Mouse (Mus musculus) MEL (cell line): ENCODE measurements around the gene Fam19a2.

Experiments
- BHLHE40 ChIP-seq: IDR thresholded peaks from 2 replicates; pipeline ENCODE4 v1.6.1; 2012; ENCODE audit warnings: low read depth, mild to moderate bottlenecking, inconsistent platforms, low read length, improper control_type of control experiment, borderline replicate concordance
- CTCF ChIP-seq, 3 experiments: IDR thresholded peaks in 2 of 3; conservative IDR thresholded peaks in 1 of 3; 2 replicates each; pipeline ENCODE4 v1.5.1; 2011 to 2012; ENCODE audit warnings: low read length in 3 of 3, low read depth in 2 of 3, mild to moderate bottlenecking in 2 of 3, improper control_type of control experiment in 1 of 3, inconsistent platforms in 1 of 3, mixed read lengths in 1 of 3, moderate library complexity in 1 of 3; ENCODE audit not compliant: control insufficient read depth in 1 of 3, insufficient read depth in 1 of 3, poor library complexity in 1 of 3, severe bottlenecking in 1 of 3
- POLR2A ChIP-seq, 2 experiments: IDR thresholded peaks; 2 replicates each; pipeline ENCODE4 v1.6.1; 2011 to 2012; ENCODE audit warnings: low read length in 2 of 2, mild to moderate bottlenecking in 2 of 2, control low read depth in 1 of 2, improper control_type of control experiment in 1 of 2, low read depth in 1 of 2, moderate library complexity in 1 of 2; ENCODE audit not compliant: control insufficient read depth in 1 of 2, insufficient read depth in 1 of 2, poor library complexity in 1 of 2
- POLR2AphosphoS2 ChIP-seq: IDR thresholded peaks from 2 replicates; pipeline ENCODE4 v1.6.1; 2011; ENCODE audit warnings: low read length, improper control_type of control experiment
- RCOR1 ChIP-seq: IDR thresholded peaks from 2 replicates; pipeline ENCODE4 v1.6.1; 2012; ENCODE audit warnings: low read depth, mild to moderate bottlenecking, inconsistent platforms, low read length, improper control_type of control experiment
- TCF12 ChIP-seq: IDR thresholded peaks from 2 replicates; pipeline ENCODE4 v1.6.1; 2014; ENCODE audit warnings: low read depth, mild to moderate bottlenecking, inconsistent platforms, low read length, improper control_type of control experiment, moderate library complexity
- USF2 ChIP-seq, 2 experiments: IDR thresholded peaks; 2 replicates each; pipeline ENCODE4 v1.6.1; 2011 to 2012; ENCODE audit warnings: improper control_type of control experiment in 2 of 2, low read length in 2 of 2, borderline replicate concordance in 1 of 2, inconsistent platforms in 1 of 2, low read depth in 1 of 2, mild to moderate bottlenecking in 1 of 2; ENCODE audit not compliant: insufficient read depth in 1 of 2
- ZNF384 ChIP-seq: IDR thresholded peaks from 2 replicates; pipeline ENCODE4 v1.6.1; 2012; ENCODE audit warnings: low read depth, mild to moderate bottlenecking, inconsistent platforms, low read length, improper control_type of control experiment

- TF ChIP-seq CTCF (IDR thresholded peaks at IDR 0.05 in 2 of 3, conservative IDR thresholded peaks at IDR 0.05 in 1 of 3; ENCODE audit: control insufficient read depth in 1 of 3, insufficient read depth in 1 of 3, low read depth in 2 of 3, low read length in 3 of 3, poor library complexity in 1 of 3, severe bottlenecking in 1 of 3) (no peak), BHLHE40 (no peak), POLR2AphosphoS2 (no peak), USF2 (IDR thresholded peaks at IDR 0.05; ENCODE audit: borderline replicate concordance in 1 of 2, insufficient read depth in 1 of 2, low read depth in 1 of 2, low read length in 2 of 2) (no peak), RCOR1 (no peak), TCF12 (no peak), ZNF384 (no peak), POLR2A (IDR thresholded peaks at IDR 0.05; ENCODE audit: control insufficient read depth in 1 of 2, insufficient read depth in 1 of 2, low read depth in 1 of 2, low read length in 2 of 2, poor library complexity in 1 of 2) (no peak)
These were observed 173.8 kb downstream of the Fam19a2 start for GRCm38 (mm10) chr10:123437576-123437975.
